In the genomic region with DNA sequence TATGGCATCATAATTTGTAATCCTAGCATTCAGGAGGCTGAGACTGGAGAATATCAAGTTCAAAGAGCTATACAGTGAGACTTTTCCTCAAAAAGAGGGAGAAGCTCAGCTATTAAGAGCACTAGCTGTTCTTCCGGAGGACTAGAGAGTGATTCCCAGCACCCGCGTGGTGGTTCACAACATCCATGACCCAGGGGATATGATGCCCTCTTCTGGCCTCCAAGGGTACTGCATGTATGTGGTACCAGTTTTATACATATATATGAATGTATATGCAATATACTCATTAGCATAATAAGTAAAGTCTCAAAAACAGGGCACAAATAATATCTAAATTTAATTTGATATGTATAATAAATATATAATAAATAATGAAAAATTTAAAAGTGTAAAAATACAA, we compare ENCODE assay signal across 16 mouse cellular contexts. TPM values are rescaled to one million over a fixed set of nuclear protein-coding genes. Genes with fewer than 3 reads are reported as not detected.
DNase-seq lines count a peak whose midpoint lies in the region; ATAC-seq and TF ChIP-seq lines count a peak whose summit lies in the region.
"Had no signal": no experiment of that assay in that cellular context is flagged by ENCODE, and none has a peak within 500 bp of the region (broad histone marks: within the 10 kb centered on the region; RNA-seq: fewer than 3 reads in every experiment).

No protein-coding gene starts in this region.

- H3K27me3 ChIP-seq in intestine, postnatal 0 days (replicated peaks; ENCODE audit: control insufficient read depth, insufficient read depth, low read length), result no peaks in the 10 kb centered on the region
- H3K27me3 ChIP-seq in intestine, embryonic 16.5 days (replicated peaks; ENCODE audit: control insufficient read depth, insufficient read depth, low read length), result no peaks in the 10 kb centered on the region
- H3K27me3 ChIP-seq in midbrain, postnatal 0 days (ENCODE audit: insufficient read depth, low read length), result no peaks in the 10 kb centered on the region
- no peaks in the 10 kb centered on the region for H3K27me3 ChIP-seq in midbrain, embryonic 11.5 days (ENCODE audit: control insufficient read depth, insufficient read depth, low read length)
- no peaks in the 10 kb centered on the region; a peak in 1 of 4 replicates for H3K27me3 ChIP-seq in MEL (ENCODE audit: control insufficient read depth in 1 of 2, insufficient read depth in 2 of 2, low read length in 2 of 2)
- no peaks in the 10 kb centered on the region for H3K27me3 ChIP-seq in stomach, postnatal 0 days (ENCODE audit: control insufficient read depth, insufficient read depth, low read length)
- H3K27me3 ChIP-seq: embryonic facial prominence, embryonic 12.5 days; heart, embryonic 12.5 days; hindbrain, embryonic 12.5 days; neural tube, embryonic 13.5 days had no signal

- no peak for TF ChIP-seq POLR2A in MEL (IDR thresholded peaks at IDR 0.05; ENCODE audit: control insufficient read depth in 1 of 2, insufficient read depth in 1 of 2, low read depth in 1 of 2, low read length in 2 of 2, poor library complexity in 1 of 2)

- no peak overlapping the region for H3K27ac ChIP-seq in intestine, postnatal 0 days (ENCODE audit: low read depth, low read length)
- H3K27ac ChIP-seq in intestine, embryonic 16.5 days (ENCODE audit: low read length), result no peak overlapping the region
- no peak overlapping the region for H3K27ac ChIP-seq in midbrain, postnatal 0 days (ENCODE audit: low read depth, low read length)
- H3K27ac ChIP-seq in midbrain, embryonic 11.5 days (ENCODE audit: low read depth, low read length), result no peak overlapping the region
- H3K27ac ChIP-seq in MEL (ENCODE audit: control insufficient read depth, low read depth, low read length), result no peak overlapping the region
- H3K27ac ChIP-seq in stomach, postnatal 0 days (replicated peaks), result no peak overlapping the region
- H3K27ac ChIP-seq: embryonic facial prominence, embryonic 12.5 days; forebrain, embryonic 10.5 days; hindbrain, embryonic 12.5 days; neural tube, embryonic 13.5 days had no signal

- no peaks in the 10 kb centered on the region for H3K9me3 ChIP-seq in intestine, postnatal 0 days (ENCODE audit: control insufficient read depth)
- H3K9me3 ChIP-seq in intestine, embryonic 16.5 days (ENCODE audit: control insufficient read depth, low read length), result no peaks in the 10 kb centered on the region
- H3K9me3 ChIP-seq in midbrain, postnatal 0 days (ENCODE audit: low read length), result no peaks in the 10 kb centered on the region
- H3K9me3 ChIP-seq in midbrain, embryonic 11.5 days (ENCODE audit: control insufficient read depth, low read length), result no peaks in the 10 kb centered on the region; the same call in 1 of the 2 replicates
- no peaks in the 10 kb centered on the region for H3K9me3 ChIP-seq in MEL (replicated peaks; ENCODE audit: insufficient read depth, low read length)
- no peaks in the 10 kb centered on the region for H3K9me3 ChIP-seq in stomach, postnatal 0 days (ENCODE audit: control insufficient read depth, low read length)
- H3K9me3 ChIP-seq: embryonic facial prominence, embryonic 12.5 days; hindbrain, embryonic 12.5 days had no signal

- no peak for TF ChIP-seq EP300 in MEL (IDR thresholded peaks at IDR 0.05; ENCODE audit: low read depth in 1 of 2, low read length in 2 of 2)
- no peak for TF ChIP-seq EP300 in stomach, postnatal 0 days (optimal IDR thresholded peaks at IDR 0.05)

- H3K4me2 ChIP-seq in intestine, postnatal 0 days (replicated peaks; ENCODE audit: low read depth), result no peak overlapping the region
- no peak overlapping the region for H3K4me2 ChIP-seq in intestine, embryonic 16.5 days (ENCODE audit: low read depth, low read length)
- H3K4me2 ChIP-seq in midbrain, postnatal 0 days (ENCODE audit: low read depth, low read length, poor library complexity, severe bottlenecking), result no peak overlapping the region
- H3K4me2 ChIP-seq in midbrain, embryonic 11.5 days, result no peak overlapping the region
- H3K4me2 ChIP-seq in stomach, postnatal 0 days (replicated peaks; ENCODE audit: low read depth), result no peak overlapping the region
- H3K4me2 ChIP-seq: embryonic facial prominence, embryonic 12.5 days; heart, embryonic 12.5 days; hindbrain, embryonic 12.5 days; neural tube, embryonic 13.5 days had no signal

- DNase-seq in midbrain, postnatal 0 days (ENCODE audit: low spot score), result no peak
- no peak for DNase-seq in midbrain, embryonic 11.5 days (ENCODE audit: low spot score, missing footprints)
- DNase-seq in MEL (ENCODE audit: low read depth, low spot score), result peak; percentile 32
- DNase-seq in stomach, postnatal 0 days (ENCODE audit: low spot score), result no peak
- no peak for DNase-seq in c-Kit-positive CD71-positive TER-119-positive erythroid progenitor cells, embryonic 14.5 days (ENCODE audit: low spot score)
- DNase-seq: cerebellum, postnatal 36 days; kidney, postnatal 14 days; midbrain, embryonic 14.5 days; spleen, adult 18-20 months had no signal

- WGBS in intestine, postnatal 0 days, result 88% methylated on average over 3 of the region's 3 CpGs
- 83% methylated on average over 3 of the region's 3 CpGs for WGBS in intestine, embryonic 16.5 days
- WGBS in midbrain, postnatal 0 days, result 83% methylated on average over 3 of the region's 3 CpGs
- 87% methylated on average over 3 of the region's 3 CpGs for WGBS in midbrain, embryonic 11.5 days
- WGBS in stomach, postnatal 0 days, result 85% methylated on average over 3 of the region's 3 CpGs

- peak; percentile 12 for TF ChIP-seq RAD21 in MEL (IDR thresholded peaks at IDR 0.05; ENCODE audit: low read depth, low read length)

- H3K4me1 ChIP-seq in intestine, postnatal 0 days (replicated peaks; ENCODE audit: control insufficient read depth, insufficient read depth, low read length), result no peaks in the 10 kb centered on the region
- no peaks in the 10 kb centered on the region for H3K4me1 ChIP-seq in intestine, embryonic 16.5 days (ENCODE audit: control insufficient read depth, insufficient read depth, low read length)
- no peaks in the 10 kb centered on the region for H3K4me1 ChIP-seq in midbrain, postnatal 0 days (ENCODE audit: insufficient read depth, low read length)
- no peaks in the 10 kb centered on the region for H3K4me1 ChIP-seq in midbrain, embryonic 11.5 days (ENCODE audit: control insufficient read depth, insufficient read depth, low read length)
- H3K4me1 ChIP-seq in MEL (ENCODE audit: control insufficient read depth in 1 of 2, insufficient read depth in 2 of 2, low read length in 2 of 2), result no peaks in the 10 kb centered on the region
- no peaks in the 10 kb centered on the region for H3K4me1 ChIP-seq in stomach, postnatal 0 days (replicated peaks; ENCODE audit: control insufficient read depth, insufficient read depth)
- H3K4me1 ChIP-seq: embryonic facial prominence, embryonic 12.5 days; forebrain, embryonic 10.5 days; heart, embryonic 12.5 days; hindbrain, embryonic 12.5 days; neural tube, embryonic 13.5 days had no signal

- no peaks in the 10 kb centered on the region for H3K36me3 ChIP-seq in intestine, postnatal 0 days (ENCODE audit: control insufficient read depth, insufficient read depth)
- no peaks in the 10 kb centered on the region for H3K36me3 ChIP-seq in intestine, embryonic 16.5 days (ENCODE audit: control insufficient read depth, insufficient read depth, low read length)
- H3K36me3 ChIP-seq in midbrain, postnatal 0 days (ENCODE audit: insufficient read depth, low read length), result no peaks in the 10 kb centered on the region
- H3K36me3 ChIP-seq in midbrain, embryonic 11.5 days (ENCODE audit: control insufficient read depth, insufficient read depth, low read length), result no peaks in the 10 kb centered on the region
- H3K36me3 ChIP-seq in MEL (ENCODE audit: control insufficient read depth in 1 of 2, insufficient read depth in 2 of 2, low read length in 2 of 2), result no peaks in the 10 kb centered on the region
- no peaks in the 10 kb centered on the region for H3K36me3 ChIP-seq in stomach, postnatal 0 days (ENCODE audit: control insufficient read depth, insufficient read depth, low read length)
- H3K36me3 ChIP-seq: embryonic facial prominence, embryonic 12.5 days; forebrain, embryonic 10.5 days; heart, embryonic 12.5 days; hindbrain, embryonic 12.5 days; neural tube, embryonic 13.5 days had no signal

- no peak overlapping the region for H3K4me3 ChIP-seq in intestine, postnatal 0 days (ENCODE audit: low read depth, low read length)
- H3K4me3 ChIP-seq in intestine, embryonic 16.5 days (ENCODE audit: low read length), result no peak overlapping the region
- H3K4me3 ChIP-seq in midbrain, postnatal 0 days (ENCODE audit: low read depth, low read length), result no peak overlapping the region
- H3K4me3 ChIP-seq in midbrain, embryonic 11.5 days (ENCODE audit: low read depth, low read length), result no peak overlapping the region
- no peak overlapping the region for H3K4me3 ChIP-seq in MEL (ENCODE audit: control insufficient read depth in 1 of 2, insufficient read depth in 1 of 2, low read depth in 2 of 2, low read length in 2 of 2)
- H3K4me3 ChIP-seq in stomach, postnatal 0 days (ENCODE audit: low read depth, low read length), result no peak overlapping the region
- H3K4me3 ChIP-seq: embryonic facial prominence, embryonic 12.5 days; forebrain, embryonic 10.5 days; heart, embryonic 12.5 days; hindbrain, embryonic 12.5 days; neural tube, embryonic 13.5 days had no signal

- H3K79me2 ChIP-seq in MEL (ENCODE audit: control insufficient read depth, insufficient read depth, low read length, poor library complexity), result no peaks in the 10 kb centered on the region

- H3K9ac ChIP-seq in intestine, postnatal 0 days (ENCODE audit: low read depth, low read length), result no peak overlapping the region
- H3K9ac ChIP-seq in intestine, embryonic 16.5 days (ENCODE audit: low read depth, low read length), result no peak overlapping the region
- no peak overlapping the region for H3K9ac ChIP-seq in midbrain, postnatal 0 days (replicated peaks; ENCODE audit: low read length, poor library complexity, severe bottlenecking)
- no peak overlapping the region for H3K9ac ChIP-seq in midbrain, embryonic 11.5 days (ENCODE audit: low read length)
- H3K9ac ChIP-seq in MEL (ENCODE audit: control insufficient read depth, low read depth, low read length, poor library complexity, severe bottlenecking), result no peak overlapping the region
- no peak overlapping the region for H3K9ac ChIP-seq in stomach, postnatal 0 days (ENCODE audit: low read length)
- H3K9ac ChIP-seq: embryonic facial prominence, embryonic 12.5 days; heart, embryonic 12.5 days; hindbrain, embryonic 12.5 days; neural tube, embryonic 13.5 days had no signal

- TF ChIP-seq CTCF in intestine, postnatal 0 days (IDR thresholded peaks at IDR 0.05; ENCODE audit: low read depth), result peak; percentile 43
- peak; percentile 28 for TF ChIP-seq CTCF in midbrain, postnatal 0 days (IDR thresholded peaks at IDR 0.05)
- peak; percentile 27 to 56 (median 38); a peak in 5 of 6 replicates for TF ChIP-seq CTCF in MEL (IDR thresholded peaks at IDR 0.05 in 2 of 3, conservative IDR thresholded peaks at IDR 0.05 in 1 of 3; ENCODE audit: control insufficient read depth in 1 of 3, insufficient read depth in 1 of 3, low read depth in 2 of 3, low read length in 3 of 3, poor library complexity in 1 of 3, severe bottlenecking in 1 of 3)
- TF ChIP-seq CTCF in stomach, postnatal 0 days (IDR thresholded peaks at IDR 0.05; ENCODE audit: low read depth), result peak; percentile 35

- no peak for ATAC-seq in intestine, postnatal 0 days
- no peak for ATAC-seq in intestine, embryonic 16.5 days
- ATAC-seq in midbrain, postnatal 0 days (ENCODE audit: low FRiP score), result no peak
- ATAC-seq in midbrain, embryonic 11.5 days (ENCODE audit: low FRiP score), result no peak
- ATAC-seq in stomach, postnatal 0 days (ENCODE audit: low FRiP score, low TSS enrichment), result no peak

RNA-seq across cellular contexts. Expression of gene Slc15a2, which starts 17.6 kb away (rescaled TPM):
- polyA plus RNA-seq in intestine, postnatal 0 days (2015; fragmentation: Nextera tagmentation; extraction: Ambion mirVana), result 7.3 and 12.9 TPM in 2 replicates
- 8.5 and 12.0 TPM in 2 replicates for polyA plus RNA-seq in intestine, embryonic 16.5 days (2015; fragmentation: Nextera tagmentation; extraction: Ambion mirVana)
- 21.1 and 24.8 TPM in 2 replicates for total RNA-seq in midbrain, postnatal 0 days (2014; rRNA removed)
- polyA plus RNA-seq in midbrain, postnatal 0 days (2015; fragmentation: Nextera tagmentation; extraction: Ambion mirVana), result 19.7 and 23.8 TPM in 2 replicates
- 1.5 and 1.7 TPM in 2 replicates for polyA plus RNA-seq in midbrain, embryonic 11.5 days (2014; fragmentation: Nextera tagmentation; extraction: Ambion mirVana)
- total RNA-seq in MEL (2012; rRNA removed), result not detected in 2 replicates
- polyA plus RNA-seq in MEL (2012; ENCODE audit: insufficient read depth in 1 of 2, insufficient read length in 2 of 2, low read depth in 1 of 2, low replicate concordance in 2 of 2, missing spikeins in 1 of 2), result not detected
- polyA plus RNA-seq in stomach, postnatal 0 days (2015; fragmentation: Nextera tagmentation; extraction: Ambion mirVana), result 1.6 and 2.4 TPM in 2 replicates

RNA-seq across cellular contexts. Expression of gene Iqcb1, which starts 25.8 kb away (rescaled TPM):
- 7.6 and 7.8 TPM in 2 replicates for polyA plus RNA-seq in intestine, postnatal 0 days (2015; fragmentation: Nextera tagmentation; extraction: Ambion mirVana)
- polyA plus RNA-seq in intestine, embryonic 16.5 days (2015; fragmentation: Nextera tagmentation; extraction: Ambion mirVana), result 19.1 and 20.6 TPM in 2 replicates
- 16.7 and 20.5 TPM in 2 replicates for total RNA-seq in midbrain, postnatal 0 days (2014; rRNA removed)
- 63.8 and 70.0 TPM in 2 replicates for polyA plus RNA-seq in midbrain, postnatal 0 days (2015; fragmentation: Nextera tagmentation; extraction: Ambion mirVana)
- 73.6 and 85.6 TPM in 2 replicates for polyA plus RNA-seq in midbrain, embryonic 11.5 days (2014; fragmentation: Nextera tagmentation; extraction: Ambion mirVana)
- 8.7 and 11.2 TPM in 2 replicates for total RNA-seq in MEL (2012; rRNA removed)
- 10 to 100 TPM in 1 of 2 experiments, not detected in 1; 14.2 TPM for polyA plus RNA-seq in MEL (2012; ENCODE audit: insufficient read depth in 1 of 2, insufficient read length in 2 of 2, low read depth in 1 of 2, low replicate concordance in 2 of 2, missing spikeins in 1 of 2)
- polyA plus RNA-seq in stomach, postnatal 0 days (2015; fragmentation: Nextera tagmentation; extraction: Ambion mirVana), result 10.0 and 11.5 TPM in 2 replicates
